Mouse (Mus musculus): ENCODE data around the gene Gstt4.

Gstt4 gene

GRCm38 (mm10) chr10:75835761-75836531 lies 13.6 kb upstream of the Gstt4 start:
- no peak for DNase-seq (ENCODE audit: low spot score)

DNA sequence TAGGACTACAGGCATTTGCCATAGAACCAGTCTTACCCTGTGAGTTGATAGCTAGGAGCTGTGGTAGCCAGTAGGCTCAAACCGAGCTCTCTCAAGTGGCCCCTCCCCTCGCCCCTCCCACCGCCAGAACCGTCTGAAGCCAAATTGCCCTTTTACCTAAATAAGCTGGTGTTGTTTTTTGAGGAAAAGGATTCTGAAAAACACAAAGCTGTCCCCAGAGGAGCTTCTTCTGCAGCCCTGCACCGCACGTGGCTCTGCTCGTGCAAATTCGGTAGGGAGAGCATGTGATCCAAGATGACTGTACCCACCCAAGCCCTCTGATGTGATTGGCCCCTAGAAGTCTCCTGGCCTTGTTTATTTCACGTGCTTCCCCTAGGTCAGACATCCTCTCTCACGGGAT lies 13.0 kb upstream of the Gstt4 start:
- no peak for DNase-seq (ENCODE audit: low spot score)

- no peak for DNase-seq (ENCODE audit: low spot score)
Observed at GRCm38 (mm10) chr10:75834721-75835120, 12.4 kb upstream of the Gstt4 start.

- DNase-seq (ENCODE audit: low spot score): no peak
Observed at GRCm38 (mm10) chr10:75834250-75834649, 11.9 kb upstream of the Gstt4 start.

- no peak for DNase-seq (ENCODE audit: low spot score)
Observed at GRCm38 (mm10) chr10:75833456-75834080, 11.2 kb upstream of the Gstt4 start.

DNA sequence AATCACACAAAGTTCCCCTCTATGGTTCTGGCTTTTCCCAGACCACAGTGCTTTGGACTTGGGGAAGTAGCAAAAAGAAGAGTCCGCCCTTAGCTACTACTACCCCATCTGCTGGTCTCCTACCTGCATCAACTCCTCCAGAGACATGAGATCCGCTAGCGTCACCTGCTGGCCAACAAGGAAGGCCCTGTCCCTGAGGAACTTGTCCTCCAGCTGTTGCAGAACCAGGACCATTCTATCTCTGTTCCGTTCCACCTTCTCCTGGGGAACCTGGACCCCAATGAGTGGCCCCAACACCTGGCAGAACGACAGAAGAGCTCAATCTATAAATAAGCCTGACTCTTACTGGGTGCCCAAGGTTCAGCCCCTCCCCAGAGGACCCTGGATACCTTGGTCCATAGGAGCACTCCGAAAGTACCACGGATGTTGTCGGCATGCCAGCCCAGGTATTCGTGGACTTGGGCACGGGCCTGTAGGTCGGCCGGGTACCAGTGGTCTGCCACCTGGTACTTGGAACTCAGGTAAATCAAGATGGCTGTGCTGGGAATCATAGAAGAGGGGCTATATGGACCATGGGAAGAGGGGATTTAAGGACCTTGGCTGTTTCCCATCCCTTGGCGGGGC lies 10.0 kb upstream of the Gstt4 start:
- DNase-seq (ENCODE audit: low spot score): no peak

GRCm38 (mm10) chr10:75830275-75830670 lies 7.9 kb upstream of the Gstt4 start:
- DNase-seq (ENCODE audit: low spot score): no peak

- no peak for DNase-seq (ENCODE audit: low spot score)
Observed at GRCm38 (mm10) chr10:75829529-75830274, 7.4 kb upstream of the Gstt4 start.

DNA sequence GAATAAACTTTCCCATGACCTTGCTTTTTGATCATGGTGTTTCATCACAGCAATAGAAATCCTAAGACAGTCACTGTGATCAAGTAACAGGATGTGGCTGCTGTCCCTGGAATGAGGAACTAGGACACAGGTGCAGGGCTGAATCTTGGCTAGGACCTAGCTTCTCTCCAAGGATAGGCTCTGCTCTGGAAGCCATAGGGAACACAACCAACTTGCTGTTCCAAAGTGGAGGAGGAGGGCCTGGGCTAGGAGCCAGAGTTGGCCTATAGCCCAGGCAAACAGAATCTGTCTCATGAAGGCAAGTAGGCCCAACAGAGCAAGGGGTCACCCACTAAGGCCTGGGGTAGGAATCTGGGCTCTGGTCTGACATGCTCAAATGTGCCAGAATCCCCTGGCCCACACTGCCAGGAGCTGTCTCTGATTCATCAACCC lies 6.2 kb upstream of the Gstt4 start:
- no peak for DNase-seq (ENCODE audit: low spot score)

- no peak for DNase-seq (ENCODE audit: low spot score)
Observed at GRCm38 (mm10) chr10:75827668-75828360, 5.5 kb upstream of the Gstt4 start.

DNA sequence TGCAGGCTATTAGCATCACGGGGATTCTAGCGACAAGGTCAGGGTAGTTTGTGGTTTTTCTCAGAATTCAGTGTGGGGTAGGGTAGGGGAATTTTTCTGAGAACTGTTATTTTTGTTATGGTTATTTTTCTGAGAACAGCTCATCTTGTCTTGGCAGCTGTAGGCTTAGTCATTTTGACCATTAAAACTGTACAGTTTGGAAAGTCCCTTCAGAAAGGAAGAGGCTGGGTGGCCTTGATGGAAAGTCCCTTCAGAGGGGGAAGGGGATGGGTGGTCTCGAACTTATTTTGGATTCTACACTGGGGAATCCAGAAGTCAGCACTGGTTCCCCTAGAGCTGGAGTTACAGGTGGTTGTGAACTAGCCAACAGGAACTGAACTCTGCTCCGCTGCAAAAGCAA lies 2.2 kb upstream of the Gstt4 start:
- no peak for DNase-seq (ENCODE audit: low spot score)

DNA sequence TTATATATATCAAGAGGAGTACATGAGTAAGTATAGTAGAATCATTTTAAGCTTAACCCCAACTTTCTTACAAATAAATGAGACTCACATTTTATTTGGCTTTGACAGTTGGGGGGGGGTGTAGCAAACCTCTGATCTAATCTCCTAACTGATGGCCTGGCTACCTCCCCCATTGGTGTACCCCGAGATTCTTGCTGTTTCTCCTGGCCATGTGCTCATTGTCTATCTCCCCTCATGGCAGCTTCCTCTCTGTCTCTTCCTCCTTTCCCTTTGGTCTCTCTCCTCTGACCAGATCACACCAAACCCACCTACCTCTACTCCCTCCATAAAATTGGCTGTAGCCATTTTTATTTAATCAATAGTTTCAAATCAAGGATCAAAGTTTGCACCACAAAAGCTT lies 1.4 kb upstream of the Gstt4 start:
- DNase-seq (ENCODE audit: low spot score): no peak

GRCm38 (mm10) chr10:75819882-75820281 lies 2.5 kb downstream of the Gstt4 start:
- no peak for DNase-seq (ENCODE audit: low spot score)

- no peak for DNase-seq (ENCODE audit: low spot score)
Observed at GRCm38 (mm10) chr10:75818641-75819040, 3.7 kb downstream of the Gstt4 start.

DNA sequence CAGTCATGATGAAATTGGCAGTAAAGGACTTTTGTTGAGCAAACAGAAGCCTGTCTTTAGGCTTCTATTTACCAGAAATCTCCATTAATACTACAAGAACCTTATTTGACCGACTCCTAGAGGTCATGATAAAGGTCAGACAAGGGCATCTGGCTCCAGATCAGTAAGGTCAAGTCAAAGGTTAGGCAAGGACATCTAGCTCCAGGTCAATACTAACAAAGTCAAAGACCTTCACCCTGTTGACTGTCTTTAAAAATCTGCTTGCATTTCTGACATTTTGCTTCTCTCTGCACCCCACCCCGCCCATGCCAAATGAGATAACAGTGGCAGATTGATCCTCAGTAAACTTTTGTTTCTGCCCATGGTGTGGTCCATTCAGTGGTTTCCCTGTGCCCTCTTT lies 18.1 kb downstream of the Gstt4 start:
- no peak for DNase-seq (ENCODE audit: low spot score)

- DNase-seq (ENCODE audit: low spot score): no peak
Observed at GRCm38 (mm10) chr10:75798176-75798696, 24.1 kb downstream of the Gstt4 start, which contains the start of gene Gstt1. Gene Gstt1 (minus strand): TSS chr10:75798584.

DNA sequence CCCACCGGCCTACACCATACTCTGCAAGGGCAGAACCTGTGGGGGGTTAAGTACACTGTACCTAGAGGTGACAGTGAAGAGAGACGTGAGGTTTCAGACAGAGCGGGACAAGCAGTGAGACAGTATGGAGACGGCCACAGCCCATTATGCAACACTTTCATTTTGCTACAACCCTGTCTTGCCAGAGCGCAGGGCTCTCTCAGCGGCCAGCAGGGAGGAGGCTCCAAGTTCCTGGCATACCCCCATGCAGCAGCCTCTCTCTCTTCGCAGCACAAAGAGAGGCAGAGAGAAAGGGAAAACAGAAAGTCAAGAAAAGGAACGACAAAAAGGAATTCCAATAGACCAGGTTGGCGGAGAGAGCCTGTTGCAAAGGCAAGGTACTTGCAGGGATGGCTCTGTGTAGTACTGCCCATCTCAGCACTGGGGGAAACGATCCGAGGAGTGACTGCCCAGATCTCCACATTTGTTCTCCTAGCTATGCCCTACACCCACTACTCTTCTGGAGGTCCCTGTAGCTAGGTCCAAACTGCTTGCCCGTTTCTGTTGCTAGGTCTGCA lies 24.6 kb downstream of the Gstt4 start:
- DNase-seq (ENCODE audit: low spot score): peak; percentile 36

GRCm38 (mm10) chr10:75796731-75797516 lies 25.4 kb downstream of the Gstt4 start:
- DNase-seq (ENCODE audit: low spot score): no peak

DNA sequence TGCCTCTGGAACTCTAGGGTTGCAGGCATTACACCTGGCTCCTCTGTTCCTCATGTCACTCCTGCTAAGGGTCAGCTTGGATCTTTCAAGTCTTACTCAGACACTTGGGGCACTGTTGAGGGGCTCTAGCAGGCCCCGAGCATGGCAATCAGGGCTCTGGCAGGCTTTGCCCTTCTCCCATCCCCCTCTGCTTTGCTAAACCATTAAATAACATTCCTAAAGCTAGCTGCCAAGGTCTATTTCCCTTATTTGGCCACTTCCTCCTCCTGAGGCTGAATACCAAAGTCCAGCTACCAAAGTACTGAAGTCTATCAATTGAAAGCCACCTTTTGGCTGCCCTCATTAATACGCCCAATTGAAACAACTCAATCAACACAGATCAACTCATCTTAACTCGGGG lies 27.5 kb downstream of the Gstt4 start:
- no peak for DNase-seq (ENCODE audit: low spot score)

DNA sequence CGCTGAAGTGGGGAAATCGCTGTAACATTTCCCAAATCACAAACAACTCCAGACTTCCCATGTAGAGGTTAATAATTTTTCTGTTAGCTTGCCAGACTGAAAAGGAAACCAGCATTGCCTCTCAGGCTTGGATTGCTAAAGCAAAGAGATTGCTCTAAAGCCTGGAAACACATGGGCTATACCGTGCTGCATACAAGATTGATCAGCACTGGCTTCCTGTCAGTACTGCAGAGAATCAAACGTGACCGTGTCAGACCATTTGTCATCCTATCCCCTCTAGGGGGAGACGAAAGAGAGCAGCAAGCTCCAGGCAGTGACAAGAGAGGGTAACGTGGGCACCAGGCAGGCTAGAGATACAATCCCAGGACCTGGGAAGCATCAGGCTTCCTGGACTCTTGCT lies 31.6 kb downstream of the Gstt4 start:
- no peak for DNase-seq (ENCODE audit: low spot score)

DNA sequence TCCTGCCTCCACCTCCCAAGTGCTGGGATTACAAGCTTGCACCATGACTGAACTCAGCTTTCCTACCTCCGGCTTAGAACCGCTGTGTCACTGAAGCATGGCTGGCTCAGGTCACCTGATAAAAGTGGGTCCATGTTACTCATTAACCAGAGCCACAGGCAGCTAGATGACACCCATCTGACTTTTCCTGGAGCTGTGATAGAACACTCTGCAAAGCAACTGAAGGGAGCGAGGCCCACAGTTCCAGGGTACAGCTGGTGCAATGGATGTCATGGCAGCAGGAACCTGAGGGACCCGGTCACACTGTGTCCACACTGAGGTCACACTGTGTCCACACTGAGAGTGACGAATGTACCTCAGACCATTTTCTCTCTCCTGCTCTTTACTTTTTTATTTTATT lies 32.5 kb downstream of the Gstt4 start:
- DNase-seq (ENCODE audit: low spot score): no peak

Measured in left cerebral cortex, adult 11 months (tissue).